Mouse (Mus musculus): ENCODE data around the gene Kmt5c. TPM values are rescaled to one million over a fixed set of nuclear protein-coding genes. Genes with fewer than 3 reads are reported as not detected.

Kmt5c gene
- polyA plus RNA-seq, 1 experiment = 144 TPM

DNA sequence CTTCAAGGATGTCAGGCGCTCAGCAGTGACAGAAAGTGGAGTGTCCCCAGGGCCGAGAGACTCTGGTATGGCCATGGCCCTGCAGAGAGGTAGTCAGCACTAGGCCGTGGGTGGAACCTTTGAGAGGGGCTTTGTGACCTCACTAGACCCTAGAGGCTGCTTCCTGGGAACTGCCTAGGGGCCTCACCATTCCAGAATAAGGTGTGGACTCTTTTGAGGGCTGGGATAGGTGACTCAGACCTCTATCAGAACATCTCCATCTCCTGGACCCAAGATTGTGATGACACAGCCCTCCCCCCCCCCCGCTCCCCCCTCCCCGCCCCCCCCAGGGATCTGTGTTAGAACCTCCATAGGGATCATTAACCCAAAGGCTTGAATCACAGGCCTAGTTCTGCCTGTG lies 31.3 kb downstream of the Kmt5c start, which contains the start of gene Fam71e2:
Gene Fam71e2 (minus strand): TSS at position 101 of the 400 bp plus-strand sequence.
- TF ChIP-seq POLR2A (IDR thresholded peaks at IDR 0.05; ENCODE audit: borderline replicate concordance, control insufficient read depth, low read depth, low read length) (no peak), CTCF (IDR thresholded peaks at IDR 0.05; ENCODE audit: control insufficient read depth, insufficient read depth, low read length) (no peak)
- WGBS = 75% methylated on average over 5 of the region's 5 CpGs
- H3K27ac ChIP-seq (ENCODE audit: control insufficient read depth, insufficient read depth, low read depth, low read length, poor library complexity) = no peak within 1 kb of the TSS
- H3K4me3 ChIP-seq (replicated peaks; ENCODE audit: control insufficient read depth, low read depth, low read length) = no peak within 1 kb of the TSS
- H3K4me1 ChIP-seq (ENCODE audit: control insufficient read depth, insufficient read depth, low read length) = no peaks in the 10 kb centered on the region

DNA sequence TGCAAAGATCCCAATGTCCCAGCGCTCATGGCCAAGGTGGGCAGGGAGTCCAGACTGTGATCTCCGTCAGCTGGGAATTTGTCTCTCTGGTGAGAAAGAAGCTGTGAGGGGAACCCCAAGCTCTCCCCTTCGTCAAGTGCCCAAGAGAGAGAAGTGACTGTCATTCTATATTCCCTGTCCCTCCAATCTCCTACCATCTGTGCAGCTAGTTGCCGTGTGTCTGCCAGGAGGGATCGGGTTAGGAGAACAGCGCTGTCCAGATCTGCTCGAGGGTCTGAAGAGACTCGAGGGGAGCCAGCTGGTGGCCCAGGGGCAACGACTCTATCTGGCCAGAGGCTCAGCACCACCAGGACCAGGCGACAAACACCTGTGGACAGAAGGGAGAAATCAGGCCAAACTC lies 36.2 kb downstream of the Kmt5c start:
- Histone ChIP-seq H3K4me1 (ENCODE audit: control insufficient read depth, insufficient read depth, low read length) (no peaks in the 10 kb centered on the region), H3K4me3 (replicated peaks; ENCODE audit: control insufficient read depth, low read depth, low read length) (no peak overlapping the region), H3K27ac (ENCODE audit: control insufficient read depth, insufficient read depth, low read depth, low read length, poor library complexity) (no peak overlapping the region)
- TF ChIP-seq POLR2A (IDR thresholded peaks at IDR 0.05; ENCODE audit: borderline replicate concordance, control insufficient read depth, low read depth, low read length) (no peak), CTCF (IDR thresholded peaks at IDR 0.05; ENCODE audit: control insufficient read depth, insufficient read depth, low read length) (no peak)
- 58% methylated on average over 10 of the region's 10 CpGs for WGBS

DNA sequence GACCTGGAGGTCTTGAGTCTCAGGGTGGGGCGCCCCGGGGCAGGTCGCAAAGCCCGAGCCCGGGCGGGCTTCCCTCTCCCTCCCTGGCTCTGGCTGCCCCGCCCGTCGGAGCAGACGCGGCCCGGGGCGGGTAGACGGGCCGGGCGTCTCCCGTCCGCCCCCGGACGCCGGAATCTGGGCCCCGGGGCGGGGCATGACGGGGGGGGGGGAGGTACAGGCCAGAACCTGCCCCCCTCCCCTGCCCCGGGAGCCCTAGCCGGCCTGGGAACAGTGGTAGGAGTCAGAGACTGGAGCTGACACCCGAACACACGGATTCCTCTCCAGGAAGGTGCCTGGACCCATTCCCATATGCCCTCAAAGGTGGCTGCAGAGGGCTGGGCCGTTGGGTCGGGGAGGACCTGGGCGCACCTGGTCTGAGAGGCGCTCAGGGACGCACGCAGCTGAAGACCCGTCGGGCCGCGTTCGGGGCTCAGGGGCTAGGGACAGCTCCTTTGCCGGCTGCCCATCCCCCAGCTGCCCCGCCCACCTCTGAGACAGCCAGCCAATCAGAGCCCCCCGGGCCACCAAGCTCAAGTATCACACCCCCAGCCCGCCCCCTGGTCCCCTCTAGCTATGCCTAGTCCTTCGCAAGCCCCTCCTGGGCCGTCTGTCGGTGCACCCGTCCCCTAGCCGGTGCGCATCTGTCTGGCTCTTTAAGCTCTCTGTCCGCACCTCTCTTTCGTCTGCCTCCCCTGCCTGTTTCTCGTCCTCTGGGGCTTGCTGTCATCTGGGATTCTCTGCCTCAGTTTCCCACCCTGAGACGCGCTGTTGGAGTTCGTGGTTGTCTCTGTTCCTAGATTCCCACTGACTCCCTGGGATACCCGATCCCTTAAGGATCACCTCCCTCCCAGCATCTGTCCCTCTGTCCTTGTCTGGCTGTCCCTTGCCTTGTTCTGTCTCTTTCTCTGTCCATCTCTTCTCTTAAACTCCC lies 37.2 kb downstream of the Kmt5c start:
- TF ChIP-seq POLR2A (IDR thresholded peaks at IDR 0.05; ENCODE audit: borderline replicate concordance, control insufficient read depth, low read depth, low read length) = no peak
- TF ChIP-seq CTCF (IDR thresholded peaks at IDR 0.05; ENCODE audit: control insufficient read depth, insufficient read depth, low read length) = no peak
- no peak overlapping the region for H3K4me3 ChIP-seq (replicated peaks; ENCODE audit: control insufficient read depth, low read depth, low read length)
- no peaks in the 10 kb centered on the region for H3K4me1 ChIP-seq (ENCODE audit: control insufficient read depth, insufficient read depth, low read length)
- no peak overlapping the region for H3K27ac ChIP-seq (ENCODE audit: control insufficient read depth, insufficient read depth, low read depth, low read length, poor library complexity)
- 2% methylated on average over 56 of the region's 56 CpGs for WGBS

DNA sequence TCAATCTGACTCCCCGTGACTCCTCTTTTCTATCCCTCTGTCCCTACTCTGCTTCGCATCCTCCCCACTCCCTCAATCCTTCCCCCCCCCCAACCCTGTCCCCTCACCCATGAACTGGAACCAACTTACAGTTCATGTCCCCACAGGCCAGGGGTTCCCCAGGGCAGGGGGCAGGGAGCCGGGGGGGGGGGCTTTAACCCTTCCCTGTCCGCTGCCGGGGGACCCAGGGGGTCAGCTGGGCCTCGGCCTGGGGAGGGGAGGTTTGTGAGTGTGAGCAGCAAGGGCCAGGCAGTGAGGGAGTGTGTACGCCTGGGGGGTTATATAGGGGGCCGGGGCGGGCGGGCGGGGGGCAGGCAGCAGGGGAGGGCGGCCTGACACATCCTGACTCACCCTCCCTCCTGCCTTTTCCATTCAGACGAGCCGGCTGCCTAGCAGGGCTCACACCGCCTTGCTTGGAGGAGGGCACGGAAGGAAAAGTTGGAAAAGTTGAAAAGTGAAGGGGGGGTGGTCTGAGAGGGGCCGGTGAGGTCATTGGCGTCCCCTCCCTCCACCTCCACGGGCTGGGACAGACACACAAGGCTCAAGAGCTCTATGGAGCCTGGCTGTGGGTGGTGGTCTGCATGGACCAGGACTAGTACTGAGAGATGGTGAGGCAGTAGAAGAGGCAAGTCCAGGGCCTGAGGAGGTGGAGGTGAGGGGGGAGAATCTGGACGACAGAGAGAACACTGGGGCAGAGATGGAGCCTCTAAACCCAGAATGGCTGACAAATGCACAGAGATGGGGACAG lies 38.1 kb downstream of the Kmt5c start:
- WGBS = 43% methylated on average over 20 of the region's 20 CpGs
- no peaks in the 10 kb centered on the region for H3K4me1 ChIP-seq (ENCODE audit: control insufficient read depth, insufficient read depth, low read length)
- no peak overlapping the region for H3K4me3 ChIP-seq (replicated peaks; ENCODE audit: control insufficient read depth, low read depth, low read length)
- TF ChIP-seq POLR2A (IDR thresholded peaks at IDR 0.05; ENCODE audit: borderline replicate concordance, control insufficient read depth, low read depth, low read length) (no peak), CTCF (IDR thresholded peaks at IDR 0.05; ENCODE audit: control insufficient read depth, insufficient read depth, low read length) (no peak)
- H3K27ac ChIP-seq (ENCODE audit: control insufficient read depth, insufficient read depth, low read depth, low read length, poor library complexity) = no peak overlapping the region

DNA sequence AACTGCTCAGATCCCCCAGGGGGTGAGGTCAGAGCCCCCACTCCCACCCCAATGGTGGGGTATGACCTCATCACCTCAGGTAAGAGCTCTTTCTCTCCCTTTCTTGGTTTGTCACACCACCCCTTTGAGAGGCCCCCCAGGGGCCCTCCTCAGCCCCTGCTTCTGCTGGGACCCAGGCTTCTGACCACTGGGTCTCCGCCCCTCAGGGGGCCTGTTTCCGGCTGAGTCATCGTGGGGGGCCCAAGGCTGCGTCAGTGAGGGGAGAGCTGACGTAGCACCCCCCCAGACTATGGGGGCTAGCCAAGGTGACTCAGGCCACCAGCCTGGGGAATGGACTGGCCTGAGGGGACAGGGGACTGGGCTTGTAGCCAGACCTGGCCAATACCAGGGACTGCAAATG lies 40.0 kb downstream of the Kmt5c start:
- TF ChIP-seq POLR2A (IDR thresholded peaks at IDR 0.05; ENCODE audit: borderline replicate concordance, control insufficient read depth, low read depth, low read length) (no peak), CTCF (IDR thresholded peaks at IDR 0.05; ENCODE audit: control insufficient read depth, insufficient read depth, low read length) (no peak)
- WGBS = 6% methylated on average over 5 of the region's 5 CpGs
- no peak overlapping the region for H3K27ac ChIP-seq (ENCODE audit: control insufficient read depth, insufficient read depth, low read depth, low read length, poor library complexity)
- no peaks in the 10 kb centered on the region for H3K4me1 ChIP-seq (ENCODE audit: control insufficient read depth, insufficient read depth, low read length)
- H3K4me3 ChIP-seq (replicated peaks; ENCODE audit: control insufficient read depth, low read depth, low read length) = no peak overlapping the region

DNA sequence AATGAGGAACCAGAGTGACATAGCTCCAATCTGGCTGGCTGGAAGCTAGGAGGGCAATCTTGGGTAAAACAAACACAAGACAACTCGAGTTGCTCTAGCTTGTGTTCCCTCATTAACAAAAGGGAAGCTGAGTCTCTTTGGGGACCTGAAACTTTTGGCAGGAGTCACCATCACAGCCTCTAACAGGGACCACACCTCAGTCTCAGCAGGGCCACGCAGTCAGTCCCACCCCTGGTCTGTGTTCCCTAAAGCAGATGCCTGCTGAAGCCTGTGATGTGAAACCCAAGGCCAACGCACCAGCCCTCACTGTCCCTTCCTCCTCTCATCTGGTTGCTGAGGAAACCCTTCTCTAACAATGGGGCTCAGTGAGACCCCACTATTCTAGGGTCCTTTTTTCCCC lies 42.2 kb downstream of the Kmt5c start:
- TF ChIP-seq POLR2A (IDR thresholded peaks at IDR 0.05; ENCODE audit: borderline replicate concordance, control insufficient read depth, low read depth, low read length) (no peak), CTCF (IDR thresholded peaks at IDR 0.05; ENCODE audit: control insufficient read depth, insufficient read depth, low read length) (no peak)
- H3K4me1 ChIP-seq (ENCODE audit: control insufficient read depth, insufficient read depth, low read length) = no peaks in the 10 kb centered on the region
- H3K27ac ChIP-seq (ENCODE audit: control insufficient read depth, insufficient read depth, low read depth, low read length, poor library complexity) = no peak overlapping the region
- 36% methylated on average over 3 of the region's 3 CpGs for WGBS
- no peak overlapping the region for H3K4me3 ChIP-seq (replicated peaks; ENCODE audit: control insufficient read depth, low read depth, low read length)

DNA sequence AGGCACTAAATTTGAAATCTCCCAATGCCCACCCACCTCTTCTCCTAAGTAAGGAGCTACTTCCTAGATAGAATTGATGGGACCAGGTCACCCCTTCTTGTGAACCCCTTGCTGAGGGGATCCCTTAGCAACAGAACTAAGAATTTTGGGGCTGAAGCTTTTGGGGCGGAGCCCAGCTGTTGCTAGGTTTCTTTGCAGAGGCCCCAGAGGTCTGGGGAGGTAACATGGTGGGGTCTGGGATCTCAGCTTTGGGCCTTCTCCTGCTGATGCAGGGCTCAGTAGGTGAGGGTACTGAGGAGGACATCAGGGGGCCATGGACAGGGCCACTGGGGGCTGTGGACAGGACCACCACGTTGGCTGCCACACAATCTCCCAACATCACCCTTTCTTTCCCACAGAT lies 42.8 kb downstream of the Kmt5c start, which contains the start of the genes Il11 and Tmem190:
Gene Il11 (minus strand): TSS at position 101 of the 400 bp plus-strand sequence.
Gene Tmem190 (plus strand): TSS at position 179 of the 400 bp plus-strand sequence.
- Histone ChIP-seq H3K4me3 (replicated peaks; ENCODE audit: control insufficient read depth, low read depth, low read length) (no peak within 1 kb of the TSS), H3K4me1 (ENCODE audit: control insufficient read depth, insufficient read depth, low read length) (no peaks in the 10 kb centered on the region), H3K27ac (ENCODE audit: control insufficient read depth, insufficient read depth, low read depth, low read length, poor library complexity) (no peak within 1 kb of the TSS)
- 79% methylated on average over 2 of the region's 2 CpGs for WGBS
- TF ChIP-seq POLR2A (IDR thresholded peaks at IDR 0.05; ENCODE audit: borderline replicate concordance, control insufficient read depth, low read depth, low read length) (no peak), CTCF (IDR thresholded peaks at IDR 0.05; ENCODE audit: control insufficient read depth, insufficient read depth, low read length) (no peak)
